Mouse (Mus musculus) stomach, postnatal 0 days (tissue): ENCODE data around the gene Pold4. TPM values are rescaled to one million over a fixed set of nuclear protein-coding genes. Genes with fewer than 3 reads are reported as not detected.
A peak's percentile ranks its signal among the peaks of the same experiment; 100 is the strongest.

Experiments used
- ATAC-seq: fragments of 200-750 bp; cut with Nextera tagmentation; 2 replicates; pipeline ENCODE4 v1.8.0; 2017; ENCODE audit not compliant: low FRiP score, low TSS enrichment
- DNase-seq: peaks from one replicate; pipeline ENCODE4 v3.0.0-alpha.2; 2016; ENCODE audit warnings: low spot score
- H3K27ac ChIP-seq: fragments of 300-500 bp; sonication (generic); replicated peaks from 2 replicates; pipeline ENCODE4 v1.5.1; 2014; ENCODE audit warnings: mild to moderate bottlenecking, control low read depth
- H3K27me3 ChIP-seq: fragments of 300-500 bp; sonication (generic); 2 replicates; pipeline ENCODE4 v1.6.1; 2014; ENCODE audit warnings: low read length; ENCODE audit not compliant: control insufficient read depth, insufficient read depth
- H3K36me3 ChIP-seq: fragments of 300-500 bp; sonication (generic); 2 replicates; pipeline ENCODE4 v1.6.1; 2014; ENCODE audit warnings: low read length, mixed read lengths; ENCODE audit not compliant: control insufficient read depth, insufficient read depth
- H3K4me1 ChIP-seq: fragments of 300-500 bp; sonication (generic); replicated peaks from 2 replicates; pipeline ENCODE4 v1.6.1; 2014; ENCODE audit warnings: antibody characterized with exemption; ENCODE audit not compliant: control insufficient read depth, insufficient read depth
- H3K4me2 ChIP-seq: fragments of 300-500 bp; sonication (generic); replicated peaks from 2 replicates; pipeline ENCODE4 v1.6.1; 2014; ENCODE audit warnings: low read depth, mild to moderate bottlenecking, control low read depth, moderate library complexity
- H3K4me3 ChIP-seq: fragments of 300-500 bp; sonication (generic); 2 replicates; pipeline ENCODE4 v1.5.1; 2014; ENCODE audit warnings: low read depth, low read length, control low read depth
- H3K9ac ChIP-seq: fragments of 300-500 bp; sonication (generic); 2 replicates; pipeline ENCODE4 v1.6.1; 2014; ENCODE audit warnings: mild to moderate bottlenecking, low read length, control low read depth, mixed read lengths
- H3K9me3 ChIP-seq: fragments of 300-500 bp; sonication (generic); 2 replicates; pipeline ENCODE4 v1.6.1; 2016; ENCODE audit warnings: low read length; ENCODE audit not compliant: control insufficient read depth
- CTCF ChIP-seq: IDR thresholded peaks from 2 replicates; pipeline ENCODE4 v1.5.1; 2016; ENCODE audit warnings: antibody characterized with exemption, low read depth, mild to moderate bottlenecking, moderate library complexity
- EP300 ChIP-seq: optimal IDR thresholded peaks from 2 replicates; pipeline ENCODE3; 2016; ENCODE audit warnings: antibody characterized with exemption
- WGBS: fragments of 180-500 bp; shearing (Covaris S2); extraction: QIAGEN DNeasy Blood & Tissue Kit; methylation state at CpG from one replicate; pipeline ENCODE4 v1.1.7; 2014; 5-methylcytosine and 5-hydroxymethylcytosine counted together
- polyA plus RNA-seq: library from polyadenylated mRNA; unstranded; fragments of >200 nt; fragmentation: Nextera tagmentation; extraction: Ambion mirVana; gene quantifications from 2 replicates; pipeline ENCODE4 v1.2.1, GENCODE M21; 2015

The Pold4 gene
- polyA plus RNA-seq, 1 experiment from 2014 or later = 42.8 TPM

GRCm38 (mm10) chr19:4216041-4216685, 15.5 kb upstream of the Pold4 start:
- no peaks in the 10 kb centered on the region for H3K9me3 ChIP-seq
- no peaks in the 10 kb centered on the region for H3K36me3 ChIP-seq
- ATAC-seq (no peak), DNase-seq (peak; percentile 57)
- H3K9ac ChIP-seq = no peak overlapping the region
- TF ChIP-seq EP300 (no peak), CTCF (peak; percentile 71)
- no peak overlapping the region for H3K4me3 ChIP-seq
- H3K4me2 ChIP-seq = peak overlapping the region; percentile 97
- no peaks in the 10 kb centered on the region; the same call in 1 of the 2 replicates for H3K27me3 ChIP-seq
- WGBS = 21% methylated on average over 14 of the region's 14 CpGs
- H3K4me1 ChIP-seq = peaks cover 14% of the 10 kb centered on the region
- H3K27ac ChIP-seq = peak overlapping the region; percentile 71

GRCm38 (mm10) chr19:4217140-4217539, 14.6 kb upstream of the Pold4 start:
- peak; percentile 35 for ATAC-seq
- H3K4me2 ChIP-seq = peak overlapping the region; percentile 97
- no peaks in the 10 kb centered on the region for H3K9me3 ChIP-seq
- peak overlapping the region; percentile 71 for H3K27ac ChIP-seq
- WGBS = 12% methylated on average over 5 of the region's 5 CpGs
- TF ChIP-seq EP300 = no peak
- TF ChIP-seq CTCF = no peak
- peaks cover 17% of the 10 kb centered on the region for H3K4me1 ChIP-seq
- H3K36me3 ChIP-seq = no peaks in the 10 kb centered on the region
- peak; percentile 26 for DNase-seq
- no peaks in the 10 kb centered on the region; the same call in 1 of the 2 replicates for H3K27me3 ChIP-seq
- H3K4me3 ChIP-seq = no peak overlapping the region
- H3K9ac ChIP-seq = no peak overlapping the region

- ATAC-seq = no peak
- 30% methylated on average over 3 of the region's 3 CpGs for WGBS
- H3K4me2 ChIP-seq = no peak overlapping the region; the same call in 1 of the 2 replicates
Observed at GRCm38 (mm10) chr19:4217855-4218254, 13.8 kb upstream of the Pold4 start.

GRCm38 (mm10) chr19:4218293-4218692, 13.4 kb upstream of the Pold4 start:
- no peak overlapping the region for H3K4me3 ChIP-seq
- TF ChIP-seq EP300 = no peak
- no peak for TF ChIP-seq CTCF
- 67% methylated on average over 11 of the region's 11 CpGs for WGBS
- H3K9ac ChIP-seq = no peak overlapping the region
- no peaks in the 10 kb centered on the region for H3K9me3 ChIP-seq
- H3K4me2 ChIP-seq = no peak overlapping the region; the same call in 1 of the 2 replicates
- ATAC-seq (no peak), DNase-seq (peak; percentile 11)
- no peaks in the 10 kb centered on the region; the same call in 1 of the 2 replicates for H3K27me3 ChIP-seq
- H3K36me3 ChIP-seq = no peaks in the 10 kb centered on the region
- H3K27ac ChIP-seq = peak overlapping the region; percentile 71
- H3K4me1 ChIP-seq = peaks cover 19% of the 10 kb centered on the region

More at GRCm38 (mm10) chr19:4217855-4218254, 13.8 kb upstream of the Pold4 start:
- no peak for TF ChIP-seq CTCF
- no peak for TF ChIP-seq EP300
- H3K4me1 ChIP-seq = peaks cover 19% of the 10 kb centered on the region
- no peaks in the 10 kb centered on the region for H3K36me3 ChIP-seq
- DNase-seq = peak; percentile 15
- no peak overlapping the region for H3K9ac ChIP-seq
- H3K9me3 ChIP-seq = no peaks in the 10 kb centered on the region
- no peaks in the 10 kb centered on the region; the same call in 1 of the 2 replicates for H3K27me3 ChIP-seq
- peak overlapping the region; percentile 71 for H3K27ac ChIP-seq
- H3K4me3 ChIP-seq = no peak overlapping the region

GRCm38 (mm10) chr19:4218784-4219183, 12.9 kb upstream of the Pold4 start:
- no peak overlapping the region for H3K9ac ChIP-seq
- H3K4me3 ChIP-seq = no peak overlapping the region
- no peaks in the 10 kb centered on the region for H3K36me3 ChIP-seq
- 72% methylated on average over 1 of the region's 1 CpGs for WGBS
- no peak overlapping the region for H3K4me2 ChIP-seq
- TF ChIP-seq EP300 = no peak
- TF ChIP-seq CTCF = no peak
- DNase-seq = no peak
- H3K9me3 ChIP-seq = no peaks in the 10 kb centered on the region
- no peak overlapping the region for H3K27ac ChIP-seq
- no peak for ATAC-seq
- no peaks in the 10 kb centered on the region; the same call in 1 of the 2 replicates for H3K27me3 ChIP-seq
- peaks cover 19% of the 10 kb centered on the region for H3K4me1 ChIP-seq

- ATAC-seq = no peak
- H3K9me3 ChIP-seq = no peaks in the 10 kb centered on the region
- no peak overlapping the region for H3K9ac ChIP-seq
- no peaks in the 10 kb centered on the region for H3K36me3 ChIP-seq
- no peak overlapping the region for H3K4me2 ChIP-seq
- WGBS = 77% methylated on average over 6 of the region's 6 CpGs
- no peaks in the 10 kb centered on the region; the same call in 1 of the 2 replicates for H3K27me3 ChIP-seq
- peak overlapping the region; percentile 63; the same call in 1 of the 2 replicates for H3K27ac ChIP-seq
- no peak for DNase-seq
- H3K4me3 ChIP-seq = no peak overlapping the region
- H3K4me1 ChIP-seq = peaks cover 19% of the 10 kb centered on the region
- TF ChIP-seq EP300 (no peak), CTCF (no peak)
Observed at GRCm38 (mm10) chr19:4219943-4220342, 11.8 kb upstream of the Pold4 start.
